Mouse (Mus musculus): ENCODE data around the gene Rasgef1b. TPM values are rescaled to one million over a fixed set of nuclear protein-coding genes. Genes with fewer than 3 reads are reported as not detected.
A peak's percentile ranks its signal among the peaks of the same experiment; 100 is the strongest.

The Rasgef1b gene
- polyA plus RNA-seq, 1 experiment from 2014 or later: 12.0 TPM

DNA sequence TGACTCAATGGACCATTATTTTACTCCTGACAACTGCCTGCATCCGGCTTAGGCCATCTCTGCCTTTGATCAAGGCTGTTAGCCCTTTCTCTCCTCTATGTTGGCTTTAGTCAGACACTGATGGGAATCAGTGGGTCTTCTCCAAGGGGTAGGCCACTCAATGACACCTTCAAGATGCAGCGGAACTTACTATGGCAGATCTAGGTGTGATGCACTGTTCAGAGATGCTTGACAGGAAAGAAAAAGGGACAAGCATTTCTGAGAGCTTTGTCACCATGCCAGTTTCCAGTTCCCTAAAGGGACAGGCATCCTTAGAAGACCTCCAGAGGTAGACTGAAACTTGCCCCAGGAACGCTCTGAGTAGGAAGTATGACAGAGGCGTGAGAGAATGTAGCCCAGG, 306.0 kb downstream of the Rasgef1b start:
- no peak overlapping the region for H3K4me3 ChIP-seq (replicated peaks)
- H3K27me3 ChIP-seq (replicated peaks): no peaks in the 10 kb centered on the region
- ATAC-seq (ENCODE audit: insufficient read depth, low FRiP score, low read depth): no peak
- no peak overlapping the region for H3K27ac ChIP-seq
- WGBS: 87% methylated on average over 4 of the region's 4 CpGs
- no peak overlapping the region for H3K4me2 ChIP-seq
- H3K9me3 ChIP-seq: no peaks in the 10 kb centered on the region
- no peaks in the 10 kb centered on the region for H3K36me3 ChIP-seq
- no peaks in the 10 kb centered on the region for H3K4me1 ChIP-seq
- no peak overlapping the region for H3K9ac ChIP-seq

DNA sequence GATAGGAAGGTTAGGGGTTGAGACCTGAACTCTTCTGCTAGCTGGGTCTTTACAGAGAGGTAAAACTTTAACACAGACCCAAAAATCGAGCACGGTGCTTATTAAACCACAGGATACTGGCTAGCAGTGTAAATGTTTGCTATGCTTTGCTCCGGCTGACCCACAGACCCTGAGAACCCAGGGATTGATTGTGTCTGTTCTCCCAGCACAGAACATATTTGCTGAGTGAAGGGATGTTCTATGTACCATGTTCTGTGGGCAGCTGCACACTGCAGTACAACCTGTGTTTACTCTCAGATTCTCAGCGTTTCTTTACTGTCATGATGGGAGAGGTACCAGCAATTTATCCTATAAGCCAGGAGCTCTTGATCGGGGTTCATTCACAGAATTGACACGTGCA, 306.8 kb downstream of the Rasgef1b start:
- WGBS: 57% methylated on average over 6 of the region's 6 CpGs
- no peaks in the 10 kb centered on the region for H3K4me1 ChIP-seq
- no peaks in the 10 kb centered on the region for H3K36me3 ChIP-seq
- ATAC-seq (ENCODE audit: insufficient read depth, low FRiP score, low read depth): no peak
- no peaks in the 10 kb centered on the region for H3K27me3 ChIP-seq (replicated peaks)
- H3K27ac ChIP-seq: no peak overlapping the region
- H3K9ac ChIP-seq: no peak overlapping the region
- H3K4me3 ChIP-seq (replicated peaks): no peak overlapping the region
- H3K4me2 ChIP-seq: no peak overlapping the region
- H3K9me3 ChIP-seq: no peaks in the 10 kb centered on the region

DNA sequence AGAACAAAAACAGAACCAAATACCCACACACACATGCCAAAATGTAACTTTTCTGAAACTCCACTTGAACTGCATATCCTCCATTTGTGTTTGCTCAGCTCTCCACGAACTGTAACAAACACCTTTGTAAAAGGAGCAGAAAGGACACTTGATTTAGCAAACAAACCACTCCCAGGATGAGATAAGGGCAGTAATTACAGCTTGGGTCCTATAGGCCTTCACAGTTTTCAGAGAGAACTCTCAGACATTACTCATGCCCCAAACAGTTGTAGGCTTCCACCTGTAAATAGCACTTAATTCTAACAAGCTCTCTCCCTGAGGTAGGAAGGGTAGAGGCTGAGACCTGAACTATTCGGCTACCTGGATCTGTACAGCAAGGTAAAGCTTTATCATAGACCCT, 309.0 kb downstream of the Rasgef1b start:
- Histone ChIP-seq H3K27ac (no peak overlapping the region), H3K9me3 (no peaks in the 10 kb centered on the region), H3K36me3 (no peaks in the 10 kb centered on the region), H3K9ac (no peak overlapping the region), H3K27me3 (replicated peaks) (no peaks in the 10 kb centered on the region), H3K4me1 (no peaks in the 10 kb centered on the region), H3K4me2 (no peak overlapping the region), H3K4me3 (replicated peaks) (no peak overlapping the region)
- ATAC-seq (ENCODE audit: insufficient read depth, low FRiP score, low read depth): peak; percentile 55
- WGBS: 53% methylated on average over 2 of the region's 2 CpGs

DNA sequence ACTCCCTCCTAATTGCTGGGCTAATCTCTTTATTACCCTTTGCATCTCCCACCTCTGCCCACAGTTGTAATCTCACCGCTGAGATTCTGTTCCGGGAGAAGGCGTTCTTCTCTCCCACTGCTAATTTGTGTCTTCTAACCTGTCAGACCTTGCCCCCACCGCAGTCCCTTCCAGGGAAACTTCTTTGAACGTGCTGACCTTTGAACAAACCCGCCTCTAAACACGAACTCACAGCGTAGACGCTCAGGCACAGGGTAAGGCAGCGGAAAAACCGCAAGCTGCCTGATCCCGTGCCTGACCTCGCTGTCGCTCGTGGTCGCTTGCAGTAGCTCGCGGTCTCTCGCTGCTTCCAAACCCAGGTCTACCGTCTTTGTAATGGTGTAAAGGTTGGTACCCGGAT, 312.0 kb downstream of the Rasgef1b start:
- Histone ChIP-seq H3K9me3 (no peaks in the 10 kb centered on the region), H3K36me3 (no peaks in the 10 kb centered on the region), H3K27me3 (replicated peaks) (no peaks in the 10 kb centered on the region), H3K4me1 (no peaks in the 10 kb centered on the region), H3K27ac (no peak overlapping the region), H3K4me2 (no peak overlapping the region), H3K4me3 (replicated peaks) (no peak overlapping the region), H3K9ac (no peak overlapping the region)
- WGBS: 81% methylated on average over 21 of the region's 21 CpGs
- ATAC-seq (ENCODE audit: insufficient read depth, low FRiP score, low read depth): 0 out of 2 replicates have a peak, but pooled peaks have one; percentile 27

DNA sequence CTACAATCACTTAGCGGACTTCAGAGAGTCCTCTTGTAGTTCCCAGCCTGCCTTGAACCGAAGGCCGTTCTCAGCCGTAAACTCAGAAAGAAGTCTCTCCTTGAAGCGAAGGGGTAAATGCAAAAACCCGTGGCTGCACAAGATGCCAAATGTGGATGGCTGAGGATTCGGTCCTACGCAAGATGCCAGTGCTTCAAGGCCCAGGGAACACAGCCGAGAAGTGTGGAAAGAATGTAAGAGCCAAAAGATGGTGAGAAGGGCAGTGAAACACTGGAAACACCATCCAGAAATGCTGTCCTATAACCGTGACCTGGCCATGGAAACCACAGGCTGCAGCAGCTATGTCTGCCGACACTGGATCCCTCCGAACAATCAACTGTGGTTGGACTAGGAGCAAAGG, 313.2 kb downstream of the Rasgef1b start:
- Histone ChIP-seq H3K9ac (no peak overlapping the region), H3K4me3 (replicated peaks) (no peak overlapping the region), H3K27ac (no peak overlapping the region), H3K36me3 (no peaks in the 10 kb centered on the region), H3K4me2 (no peak overlapping the region), H3K9me3 (no peaks in the 10 kb centered on the region), H3K27me3 (replicated peaks) (no peaks in the 10 kb centered on the region), H3K4me1 (no peaks in the 10 kb centered on the region)
- 92% methylated on average over 12 of the region's 12 CpGs for WGBS
- ATAC-seq (ENCODE audit: insufficient read depth, low FRiP score, low read depth): no peak

DNA sequence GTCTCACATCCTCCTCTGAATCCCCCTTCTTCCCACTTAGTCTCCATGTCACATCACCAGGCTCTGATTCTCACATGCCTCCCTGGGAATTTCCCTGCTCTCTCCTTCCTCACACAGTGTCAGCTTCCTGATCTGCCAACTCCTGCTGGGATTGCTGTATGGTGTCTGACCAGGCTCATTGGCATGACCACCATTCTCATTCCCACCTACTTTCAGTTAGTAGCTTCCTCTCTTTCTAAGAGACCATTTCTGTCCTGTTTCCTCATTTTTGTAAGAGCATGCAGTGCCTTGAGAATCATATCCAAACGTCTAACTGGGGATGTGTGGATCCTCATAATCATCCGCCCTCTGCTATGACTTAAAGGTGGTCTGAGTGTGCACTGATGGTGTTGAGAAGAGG, 313.8 kb downstream of the Rasgef1b start:
- no peak for ATAC-seq (ENCODE audit: insufficient read depth, low FRiP score, low read depth)
- no peaks in the 10 kb centered on the region for H3K4me1 ChIP-seq
- H3K9ac ChIP-seq: no peak overlapping the region
- H3K27me3 ChIP-seq (replicated peaks): no peaks in the 10 kb centered on the region
- H3K27ac ChIP-seq: no peak overlapping the region
- H3K4me2 ChIP-seq: no peak overlapping the region
- H3K9me3 ChIP-seq: no peaks in the 10 kb centered on the region
- WGBS: 73% methylated on average over 2 of the region's 2 CpGs
- no peak overlapping the region for H3K4me3 ChIP-seq (replicated peaks)
- no peaks in the 10 kb centered on the region for H3K36me3 ChIP-seq

DNA sequence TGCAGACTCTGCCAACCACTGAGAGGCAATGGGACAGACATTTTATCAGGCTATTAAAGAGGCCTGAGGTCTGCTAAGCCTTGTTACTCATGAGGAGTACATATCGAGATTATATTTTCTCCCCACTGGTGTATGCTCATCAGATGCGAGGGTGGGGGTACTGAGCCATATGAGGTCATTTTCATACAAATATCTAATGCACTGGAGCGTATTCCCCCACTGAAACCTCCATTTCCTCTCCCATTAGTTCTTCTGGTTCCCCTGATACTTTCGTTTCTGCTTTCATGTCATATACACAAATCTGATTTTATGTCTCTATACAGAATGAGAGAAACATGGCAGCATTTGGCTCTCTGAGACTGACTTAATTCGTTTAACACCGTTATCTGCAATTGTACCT, 314.6 kb downstream of the Rasgef1b start:
- Histone ChIP-seq H3K27me3 (replicated peaks) (no peaks in the 10 kb centered on the region), H3K9me3 (no peaks in the 10 kb centered on the region)
- ATAC-seq (ENCODE audit: insufficient read depth, low FRiP score, low read depth): no peak

DNA sequence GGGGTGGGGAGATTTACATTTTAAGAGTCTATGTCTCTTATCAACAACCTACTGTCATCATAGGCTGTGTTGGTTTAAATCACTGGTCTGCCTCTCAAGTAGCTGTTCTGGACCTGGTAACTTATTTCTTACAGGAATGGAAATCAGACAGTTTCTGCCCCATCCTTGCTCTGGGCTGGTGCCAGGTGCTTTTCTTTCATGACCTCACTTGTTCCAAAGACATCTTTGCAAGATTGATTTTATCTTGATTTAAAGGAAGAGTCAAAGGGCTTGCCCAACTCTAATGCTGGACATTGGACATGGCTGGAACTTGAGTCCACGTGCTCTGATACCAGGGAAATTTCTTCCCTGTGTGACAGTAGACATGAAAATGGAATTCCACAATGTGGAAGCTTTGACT, 315.0 kb downstream of the Rasgef1b start:
- H3K4me2 ChIP-seq: no peak overlapping the region
- WGBS: 76% methylated on average over 1 of the region's 1 CpGs
- H3K4me1 ChIP-seq: no peaks in the 10 kb centered on the region
- no peak for ATAC-seq (ENCODE audit: insufficient read depth, low FRiP score, low read depth)
- H3K36me3 ChIP-seq: no peaks in the 10 kb centered on the region
- no peaks in the 10 kb centered on the region for H3K9me3 ChIP-seq
- no peak overlapping the region for H3K27ac ChIP-seq
- H3K27me3 ChIP-seq (replicated peaks): no peaks in the 10 kb centered on the region
- H3K9ac ChIP-seq: no peak overlapping the region
- H3K4me3 ChIP-seq (replicated peaks): no peak overlapping the region

More for the DNA sequence above, 314.6 kb downstream of the Rasgef1b start:
- no peak overlapping the region for H3K9ac ChIP-seq
- H3K27ac ChIP-seq: no peak overlapping the region
- H3K4me1 ChIP-seq: no peaks in the 10 kb centered on the region
- H3K4me2 ChIP-seq: no peak overlapping the region
- no peak overlapping the region for H3K4me3 ChIP-seq (replicated peaks)
- H3K36me3 ChIP-seq: no peaks in the 10 kb centered on the region
- WGBS: 87% methylated on average over 6 of the region's 6 CpGs

DNA sequence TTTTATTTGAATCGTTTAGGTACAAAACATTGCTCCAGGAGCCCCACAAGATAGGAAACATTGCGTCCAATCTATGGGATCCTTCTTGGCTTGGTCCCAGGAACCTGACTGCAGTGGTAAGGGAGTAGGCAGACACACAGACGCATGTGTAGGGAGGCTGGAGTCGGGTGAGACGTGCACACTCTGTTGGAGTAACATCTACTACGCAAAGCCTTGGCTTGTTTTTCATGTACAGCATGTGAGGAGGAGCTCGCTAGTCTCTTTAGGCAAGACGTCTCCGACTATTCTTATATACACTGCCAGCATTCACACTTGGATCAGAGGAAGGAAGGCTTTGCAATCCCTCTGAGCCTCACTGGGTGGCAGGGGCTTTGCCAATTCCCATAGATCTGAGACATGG, 315.5 kb downstream of the Rasgef1b start:
- H3K9me3 ChIP-seq: no peaks in the 10 kb centered on the region
- ATAC-seq (ENCODE audit: insufficient read depth, low FRiP score, low read depth): no peak
- 89% methylated on average over 9 of the region's 9 CpGs for WGBS

DNA sequence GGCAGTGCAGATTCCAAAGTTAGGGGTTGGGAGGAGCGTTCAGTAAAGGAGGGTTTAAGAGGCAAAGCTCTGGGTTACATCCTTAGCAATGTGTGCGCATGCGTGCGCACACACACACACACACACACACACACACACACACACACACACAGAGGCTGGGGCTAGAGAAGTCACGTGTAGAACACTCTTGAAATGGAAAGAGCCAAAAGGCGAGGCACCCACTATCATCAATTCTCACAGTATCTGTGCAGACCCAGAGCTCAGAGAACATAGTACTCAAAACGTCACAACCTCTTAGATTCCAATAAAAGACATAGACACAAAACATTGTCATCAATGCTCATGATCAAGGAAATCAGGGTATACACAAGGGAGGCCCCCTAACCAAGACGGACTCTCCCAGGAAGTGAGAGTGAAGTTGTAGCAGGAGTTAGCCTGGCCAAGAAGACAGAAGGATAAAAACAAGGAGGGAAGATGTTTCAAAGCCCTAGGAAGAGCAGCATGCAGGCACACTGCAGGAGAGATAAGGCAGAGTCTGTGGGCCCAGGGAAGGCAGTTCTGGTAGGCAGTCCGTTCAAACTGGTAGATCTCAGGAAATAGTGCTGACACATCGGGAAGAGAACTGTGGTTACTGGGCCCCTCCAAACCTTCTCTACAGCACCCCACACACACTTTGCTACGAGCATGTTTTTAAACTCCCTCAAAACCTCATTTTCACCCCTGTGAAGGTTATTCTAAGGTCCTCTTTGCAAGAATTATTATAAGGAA, 324.3 kb downstream of the Rasgef1b start:
- H3K27ac ChIP-seq: no peak overlapping the region
- 87% methylated on average over 11 of the region's 11 CpGs for WGBS
- H3K9ac ChIP-seq: no peak overlapping the region

More for the DNA sequence above, 315.5 kb downstream of the Rasgef1b start:
- H3K36me3 ChIP-seq: no peaks in the 10 kb centered on the region
- no peak overlapping the region for H3K27ac ChIP-seq
- H3K4me2 ChIP-seq: no peak overlapping the region
- H3K4me3 ChIP-seq (replicated peaks): no peak overlapping the region
- H3K4me1 ChIP-seq: no peaks in the 10 kb centered on the region
- no peaks in the 10 kb centered on the region for H3K27me3 ChIP-seq (replicated peaks)
- no peak overlapping the region for H3K9ac ChIP-seq

DNA sequence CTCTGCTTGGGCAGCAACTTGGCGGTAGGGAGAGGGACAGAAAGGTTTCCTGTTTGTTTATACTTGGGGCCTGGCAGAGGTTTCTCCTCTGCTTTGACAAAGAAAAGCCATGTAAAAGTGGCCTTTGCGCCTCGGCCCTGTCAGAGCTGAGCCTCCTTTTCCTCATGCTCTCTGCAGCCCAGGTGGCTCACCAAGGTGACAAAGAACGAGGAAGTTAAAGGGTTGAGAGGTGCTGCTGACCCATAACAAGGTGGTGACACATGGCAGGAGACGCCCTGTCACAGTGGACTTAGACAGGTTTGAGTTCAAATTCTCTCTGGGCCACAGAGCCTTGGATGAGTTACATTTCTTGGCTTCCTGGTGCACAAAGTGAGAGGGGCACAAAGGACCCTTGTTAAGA, 325.5 kb downstream of the Rasgef1b start:
- WGBS: 57% methylated on average over 5 of the region's 5 CpGs
- H3K4me1 ChIP-seq: no peaks in the 10 kb centered on the region
- no peak for ATAC-seq (ENCODE audit: insufficient read depth, low FRiP score, low read depth)
- H3K27me3 ChIP-seq (replicated peaks): no peaks in the 10 kb centered on the region
- no peak overlapping the region for H3K27ac ChIP-seq
- no peak overlapping the region for H3K4me3 ChIP-seq (replicated peaks)
- no peaks in the 10 kb centered on the region for H3K9me3 ChIP-seq
- H3K36me3 ChIP-seq: no peaks in the 10 kb centered on the region
- no peak overlapping the region for H3K9ac ChIP-seq
- no peak overlapping the region for H3K4me2 ChIP-seq

More for the DNA sequence above, 324.3 kb downstream of the Rasgef1b start:
- H3K36me3 ChIP-seq: no peaks in the 10 kb centered on the region
- no peaks in the 10 kb centered on the region for H3K27me3 ChIP-seq (replicated peaks)
- H3K9me3 ChIP-seq: no peaks in the 10 kb centered on the region
- ATAC-seq (ENCODE audit: insufficient read depth, low FRiP score, low read depth): no peak
- H3K4me2 ChIP-seq: no peak overlapping the region
- no peaks in the 10 kb centered on the region for H3K4me1 ChIP-seq
- no peak overlapping the region for H3K4me3 ChIP-seq (replicated peaks)

DNA sequence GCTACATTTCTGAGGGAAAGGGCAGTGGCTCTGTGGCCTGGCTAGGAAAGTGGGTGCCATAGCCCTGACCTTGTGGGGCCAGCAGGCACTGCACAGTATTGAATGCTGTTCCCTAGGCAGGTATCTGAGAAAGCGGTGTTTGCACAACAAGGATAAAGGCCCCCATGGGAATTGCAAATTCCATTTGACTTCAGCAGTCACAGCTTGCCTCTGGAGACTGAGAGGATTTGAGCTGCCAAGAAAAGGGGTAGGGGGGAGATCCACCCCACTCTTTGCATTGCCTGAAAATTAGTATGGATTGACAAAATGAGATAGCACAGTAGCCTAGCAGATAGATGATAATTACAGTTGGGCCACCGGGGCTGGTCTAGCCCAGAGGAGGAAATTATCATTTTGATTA, 326.1 kb downstream of the Rasgef1b start:
- Histone ChIP-seq H3K9ac (no peak overlapping the region), H3K4me2 (no peak overlapping the region), H3K4me3 (replicated peaks) (no peak overlapping the region), H3K4me1 (no peaks in the 10 kb centered on the region), H3K36me3 (no peaks in the 10 kb centered on the region), H3K27ac (no peak overlapping the region), H3K27me3 (replicated peaks) (no peaks in the 10 kb centered on the region), H3K9me3 (no peaks in the 10 kb centered on the region)
- ATAC-seq (ENCODE audit: insufficient read depth, low FRiP score, low read depth): no peak
- WGBS: 41% methylated on average over 2 of the region's 2 CpGs

DNA sequence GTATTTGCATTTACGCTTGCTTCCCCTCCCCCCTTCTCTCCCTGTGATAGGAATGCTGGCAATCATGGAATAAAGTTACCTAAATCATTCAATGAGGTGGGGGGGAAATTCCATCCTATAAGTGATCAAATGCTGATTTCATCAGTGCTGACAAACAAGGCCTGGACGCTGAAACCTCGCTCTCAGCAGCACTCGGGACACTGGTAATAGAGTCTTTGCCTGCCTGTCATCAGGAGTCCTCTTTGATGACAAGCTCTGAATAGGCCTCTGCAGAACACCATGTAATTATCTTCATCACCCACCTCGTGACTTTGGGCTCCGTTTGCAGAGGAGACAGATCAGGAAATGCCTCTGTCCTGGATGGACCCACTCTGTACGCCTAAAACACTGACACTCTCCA, 326.6 kb downstream of the Rasgef1b start:
- 48% methylated on average over 7 of the region's 7 CpGs for WGBS
- Histone ChIP-seq H3K27ac (no peak overlapping the region), H3K9ac (no peak overlapping the region)

More for the DNA sequence above, 326.6 kb downstream of the Rasgef1b start:
- H3K27me3 ChIP-seq (replicated peaks): no peaks in the 10 kb centered on the region
- no peak overlapping the region for H3K4me3 ChIP-seq (replicated peaks)
- no peak for ATAC-seq (ENCODE audit: insufficient read depth, low FRiP score, low read depth)
- no peaks in the 10 kb centered on the region for H3K4me1 ChIP-seq
- H3K9me3 ChIP-seq: no peaks in the 10 kb centered on the region
- H3K36me3 ChIP-seq: no peaks in the 10 kb centered on the region
- H3K4me2 ChIP-seq: no peak overlapping the region
